Mouse (Mus musculus) midbrain, embryonic 16.5 days (tissue): ENCODE data around the gene Map3k19. TPM values are rescaled to one million over a fixed set of nuclear protein-coding genes. Genes with fewer than 3 reads are reported as not detected.
A peak's percentile ranks its signal among the peaks of the same experiment; 100 is the strongest.

ENCODE experiments used
- ATAC-seq: fragments of 200-750 bp; cut with Nextera tagmentation; 2 replicates; pipeline ENCODE4 v1.8.0; 2017; ENCODE audit warnings: moderate TSS enrichment
- H3K27ac ChIP-seq: fragments of 300-500 bp; sonication (generic); 2 replicates; pipeline ENCODE4 v1.5.1; 2014; ENCODE audit warnings: mild to moderate bottlenecking, low read length, mixed read lengths
- H3K27me3 ChIP-seq: fragments of 300-500 bp; sonication (generic); 2 replicates; pipeline ENCODE4 v1.6.1; 2014; ENCODE audit warnings: low read depth, low read length, mixed read lengths; ENCODE audit not compliant: control insufficient read depth, insufficient read depth
- H3K36me3 ChIP-seq: fragments of 300-500 bp; sonication (generic); 2 replicates; pipeline ENCODE4 v1.6.1; 2014; ENCODE audit warnings: mild to moderate bottlenecking, low read length, moderate library complexity, mixed read lengths; ENCODE audit not compliant: control insufficient read depth, insufficient read depth
- H3K4me1 ChIP-seq: fragments of 300-500 bp; sonication (generic); 2 replicates; pipeline ENCODE4 v1.6.1; 2014; ENCODE audit warnings: mild to moderate bottlenecking, low read length, mixed read lengths; ENCODE audit not compliant: control insufficient read depth, insufficient read depth
- H3K4me2 ChIP-seq: fragments of 300-500 bp; sonication (generic); 2 replicates; pipeline ENCODE4 v1.6.1; 2014; ENCODE audit warnings: mild to moderate bottlenecking, low read length, mixed read lengths
- H3K4me3 ChIP-seq: fragments of 300-500 bp; sonication (generic); 2 replicates; pipeline ENCODE4 v1.5.1; 2014; ENCODE audit warnings: low read depth, mild to moderate bottlenecking, low read length, moderate library complexity, mixed read lengths
- H3K9ac ChIP-seq: fragments of 300-500 bp; sonication (generic); 2 replicates; pipeline ENCODE4 v1.6.1; 2014; ENCODE audit warnings: low read depth, low read length, mixed read lengths
- H3K9me3 ChIP-seq: fragments of 300-500 bp; sonication (generic); replicated peaks from 2 replicates; pipeline ENCODE4 v1.6.1; 2014; ENCODE audit warnings: mild to moderate bottlenecking, low read length, mixed read lengths; ENCODE audit not compliant: control insufficient read depth, poor library complexity, severe bottlenecking
- WGBS: fragments of 180-500 bp; shearing (Covaris S2); extraction: QIAGEN DNeasy Blood & Tissue Kit; methylation state at CpG from one replicate; pipeline ENCODE4 v1.1.7; 2014; 5-methylcytosine and 5-hydroxymethylcytosine counted together
- polyA plus RNA-seq: library from polyadenylated mRNA; unstranded; fragments of >200 nt; fragmentation: Nextera tagmentation; extraction: Ambion mirVana; gene quantifications from 2 replicates; pipeline ENCODE4 v1.2.1, GENCODE M21; 2015

Gene Map3k19
- polyA plus RNA-seq, 1 experiment from 2014 or later: 0.94 TPM

- H3K4me3 ChIP-seq: peak overlapping the region; percentile 63
- WGBS: under 1% methylated on average over 14 of the region's 14 CpGs
Measured at GRCm38 (mm10) chr1:127773198-127773802, 81.5 kb downstream of the Map3k19 start.

GRCm38 (mm10) chr1:127766741-127767140, 88.1 kb downstream of the Map3k19 start:
- 91% methylated on average over 2 of the region's 2 CpGs for WGBS
- Histone ChIP-seq H3K4me3 (no peak overlapping the region), H3K4me2 (no peak overlapping the region), H3K36me3 (no peaks in the 10 kb centered on the region), H3K9me3 (no peaks in the 10 kb centered on the region), H3K4me1 (no peaks in the 10 kb centered on the region), H3K27me3 (no peaks in the 10 kb centered on the region), H3K9ac (no peak overlapping the region), H3K27ac (no peak overlapping the region)
- ATAC-seq: no peak

More at GRCm38 (mm10) chr1:127773198-127773802, 81.5 kb downstream of the Map3k19 start:
- H3K27ac ChIP-seq: peak overlapping the region; percentile 93
- peak overlapping the region; percentile 89 for H3K4me2 ChIP-seq
- ATAC-seq: peak; percentile 57
- H3K9ac ChIP-seq: peak overlapping the region; percentile 51
- no peaks in the 10 kb centered on the region for H3K9me3 ChIP-seq
- H3K36me3 ChIP-seq: no peaks in the 10 kb centered on the region
- peaks cover 28% of the 10 kb centered on the region for H3K4me1 ChIP-seq
- no peaks in the 10 kb centered on the region for H3K27me3 ChIP-seq

GRCm38 (mm10) chr1:127765468-127765867, 89.4 kb downstream of the Map3k19 start:
- H3K4me3 ChIP-seq: no peak overlapping the region
- no peaks in the 10 kb centered on the region for H3K9me3 ChIP-seq
- H3K27ac ChIP-seq: no peak overlapping the region
- WGBS: 61% methylated on average over 2 of the region's 2 CpGs
- H3K9ac ChIP-seq: no peak overlapping the region
- H3K36me3 ChIP-seq: no peaks in the 10 kb centered on the region
- no peak overlapping the region for H3K4me2 ChIP-seq
- H3K4me1 ChIP-seq: no peaks in the 10 kb centered on the region
- peak; percentile 42; the same call in 1 of the 2 replicates for ATAC-seq
- no peaks in the 10 kb centered on the region for H3K27me3 ChIP-seq

Other genes starting within 250 kb of the Map3k19 start
- 68.7 and 68.8 TPM in 2 replicates for gene Tmem163, start 175.5 kb downstream of the Map3k19 start, polyA plus RNA-seq
- 0.12 TPM in 1 of 2 replicates, not detected in the other for gene Acmsd, start 125.6 kb downstream of the Map3k19 start, polyA plus RNA-seq
- gene Ccnt2, start 80.9 kb downstream of the Map3k19 start, polyA plus RNA-seq: 94.9 and 110 TPM in 2 replicates
- 23.3 and 23.5 TPM in 2 replicates for gene Rab3gap1, start 13.7 kb upstream of the Map3k19 start, polyA plus RNA-seq
- gene Zranb3, start 248.0 kb upstream of the Map3k19 start, polyA plus RNA-seq: 2.6 and 3.4 TPM in 2 replicates
- 84.1 and 89.1 TPM in 2 replicates for gene R3hdm1, start 248.3 kb upstream of the Map3k19 start, polyA plus RNA-seq